Mouse (Mus musculus): ENCODE data around the gene Jpt2. TPM values are rescaled to one million over a fixed set of nuclear protein-coding genes. Genes with fewer than 3 reads are reported as not detected.

The Jpt2 gene
- polyA plus RNA-seq, 1 experiment from 2014 or later = 277 TPM

- Histone ChIP-seq H3K9ac (no peak overlapping the region), H3K9me3 (no peaks in the 10 kb centered on the region), H3K4me1 (no peaks in the 10 kb centered on the region), H3K4me2 (replicated peaks) (no peak overlapping the region), H3K27me3 (no peaks in the 10 kb centered on the region), H3K27ac (no peak overlapping the region), H3K4me3 (no peak overlapping the region), H3K36me3 (peaks cover 99% of the 10 kb centered on the region)
- ATAC-seq (ENCODE audit: insufficient number of reproducible peaks, insufficient read depth, low FRiP score, low TSS enrichment) = no peak
- WGBS = 65% methylated on average over 9 of the region's 9 CpGs
These were observed 57.6 kb downstream of the Jpt2 start for GRCm38 (mm10) chr17:24902671-24903474.

- Histone ChIP-seq H3K4me3 (no peak overlapping the region), H3K9me3 (no peaks in the 10 kb centered on the region), H3K36me3 (peaks cover 99% of the 10 kb centered on the region), H3K4me2 (replicated peaks) (no peak overlapping the region), H3K4me1 (peaks cover 5% of the 10 kb centered on the region), H3K27ac (no peak overlapping the region), H3K9ac (no peak overlapping the region), H3K27me3 (no peaks in the 10 kb centered on the region)
- 92% methylated on average over 5 of the region's 5 CpGs for WGBS
- no peak for ATAC-seq (ENCODE audit: insufficient number of reproducible peaks, insufficient read depth, low FRiP score, low TSS enrichment)
These were observed 58.4 kb downstream of the Jpt2 start for GRCm38 (mm10) chr17:24902124-24902523.

- peaks cover 16% of the 10 kb centered on the region for H3K4me1 ChIP-seq
- H3K4me2 ChIP-seq (replicated peaks) = no peak overlapping the region
- no peaks in the 10 kb centered on the region for H3K27me3 ChIP-seq
- 94% methylated on average over 6 of the region's 6 CpGs for WGBS
- no peak for ATAC-seq (ENCODE audit: insufficient number of reproducible peaks, insufficient read depth, low FRiP score, low TSS enrichment)
- no peak overlapping the region for H3K27ac ChIP-seq
- H3K36me3 ChIP-seq = peaks cover 82% of the 10 kb centered on the region
- no peaks in the 10 kb centered on the region for H3K9me3 ChIP-seq
- H3K4me3 ChIP-seq = no peak overlapping the region
- no peak overlapping the region for H3K9ac ChIP-seq
These were observed 60.5 kb downstream of the Jpt2 start for GRCm38 (mm10) chr17:24900014-24900413.

- H3K36me3 ChIP-seq = peaks cover 73% of the 10 kb centered on the region
- no peak overlapping the region for H3K4me2 ChIP-seq (replicated peaks)
- H3K4me3 ChIP-seq = no peak overlapping the region
- no peaks in the 10 kb centered on the region for H3K27me3 ChIP-seq
- no peaks in the 10 kb centered on the region for H3K9me3 ChIP-seq
- no peak for ATAC-seq (ENCODE audit: insufficient number of reproducible peaks, insufficient read depth, low FRiP score, low TSS enrichment)
- 0 out of 2 replicates have a peak overlapping the region, but pooled peaks have one; percentile 2 for H3K27ac ChIP-seq
- H3K9ac ChIP-seq = no peak overlapping the region
- WGBS = 90% methylated on average over 5 of the region's 5 CpGs
- peaks cover 19% of the 10 kb centered on the region for H3K4me1 ChIP-seq
These were observed 61.3 kb downstream of the Jpt2 start for GRCm38 (mm10) chr17:24899153-24899552.

- Histone ChIP-seq H3K4me1 (peaks cover 25% of the 10 kb centered on the region), H3K36me3 (peaks cover 67% of the 10 kb centered on the region), H3K27ac (no peak overlapping the region), H3K9ac (no peak overlapping the region), H3K9me3 (no peaks in the 10 kb centered on the region), H3K4me3 (no peak overlapping the region), H3K27me3 (no peaks in the 10 kb centered on the region), H3K4me2 (replicated peaks) (no peak overlapping the region)
- ATAC-seq (ENCODE audit: insufficient number of reproducible peaks, insufficient read depth, low FRiP score, low TSS enrichment) = no peak
- WGBS = 77% methylated on average over 4 of the region's 4 CpGs
These were observed 62.2 kb downstream of the Jpt2 start for GRCm38 (mm10) chr17:24898041-24898854.

GRCm38 (mm10) chr17:24897600-24897999 is 62.9 kb downstream of the Jpt2 start:
- H3K27ac ChIP-seq = no peak overlapping the region
- H3K4me2 ChIP-seq (replicated peaks) = peak overlapping the region; percentile 98; the same call in 1 of the 2 replicates
- H3K4me3 ChIP-seq = peak overlapping the region; percentile 86
- H3K27me3 ChIP-seq = no peaks in the 10 kb centered on the region
- peaks cover 25% of the 10 kb centered on the region for H3K4me1 ChIP-seq
- H3K36me3 ChIP-seq = peaks cover 67% of the 10 kb centered on the region
- H3K9me3 ChIP-seq = no peaks in the 10 kb centered on the region
- H3K9ac ChIP-seq = no peak overlapping the region
- ATAC-seq (ENCODE audit: insufficient number of reproducible peaks, insufficient read depth, low FRiP score, low TSS enrichment) = no peak
- WGBS = 79% methylated on average over 4 of the region's 4 CpGs

- Histone ChIP-seq H3K9ac (peak overlapping the region; percentile 92), H3K4me3 (peak overlapping the region; percentile 86), H3K27ac (peak overlapping the region; percentile 73; the same call in 1 of the 2 replicates), H3K4me2 (replicated peaks) (peak overlapping the region; percentile 98), H3K27me3 (no peaks in the 10 kb centered on the region), H3K9me3 (no peaks in the 10 kb centered on the region), H3K36me3 (peaks cover 67% of the 10 kb centered on the region), H3K4me1 (peaks cover 25% of the 10 kb centered on the region)
- WGBS = 42% methylated on average over 11 of the region's 11 CpGs
- no peak for ATAC-seq (ENCODE audit: insufficient number of reproducible peaks, insufficient read depth, low FRiP score, low TSS enrichment)
These were observed 63.6 kb downstream of the Jpt2 start for GRCm38 (mm10) chr17:24896993-24897269.

GRCm38 (mm10) chr17:24896241-24896992 is 64.1 kb downstream of the Jpt2 start, which contains the start of gene Nme3:
Gene Nme3, plus strand, starts transcription at chr17:24896500.
- H3K4me2 ChIP-seq (replicated peaks) = peak within 1 kb of the TSS; percentile 98
- H3K27ac ChIP-seq = peak within 1 kb of the TSS; percentile 89
- WGBS = 2% methylated on average over 50 of the region's 50 CpGs
- H3K9me3 ChIP-seq = no peaks in the 10 kb centered on the region
- H3K27me3 ChIP-seq = no peaks in the 10 kb centered on the region
- H3K4me3 ChIP-seq = peak within 1 kb of the TSS; percentile 86
- peaks cover 66% of the 10 kb centered on the region for H3K36me3 ChIP-seq
- peak within 1 kb of the TSS; percentile 92 for H3K9ac ChIP-seq
- peaks cover 25% of the 10 kb centered on the region for H3K4me1 ChIP-seq
- peak; percentile 62 for ATAC-seq (ENCODE audit: insufficient number of reproducible peaks, insufficient read depth, low FRiP score, low TSS enrichment)

GRCm38 (mm10) chr17:24895571-24896240 is 64.8 kb downstream of the Jpt2 start:
- ATAC-seq (ENCODE audit: insufficient number of reproducible peaks, insufficient read depth, low FRiP score, low TSS enrichment) = no peak
- WGBS = 11% methylated on average over 23 of the region's 23 CpGs
- Histone ChIP-seq H3K27ac (peak overlapping the region; percentile 89), H3K27me3 (no peaks in the 10 kb centered on the region), H3K9me3 (no peaks in the 10 kb centered on the region), H3K9ac (peak overlapping the region; percentile 92), H3K36me3 (peaks cover 66% of the 10 kb centered on the region), H3K4me1 (peaks cover 25% of the 10 kb centered on the region), H3K4me2 (replicated peaks) (peak overlapping the region; percentile 98), H3K4me3 (peak overlapping the region; percentile 86)

- peak within 1 kb of the TSS; percentile 98 for H3K4me2 ChIP-seq (replicated peaks)
- peaks cover 66% of the 10 kb centered on the region for H3K36me3 ChIP-seq
These were observed 65.4 kb downstream of the Jpt2 start, which contains the start of the genes Eme2 and Mrps34 for GRCm38 (mm10) chr17:24894995-24895547. Gene Eme2, minus strand, starts transcription at chr17:24895087. Gene Mrps34, plus strand, starts transcription at chr17:24895116.

More at GRCm38 (mm10) chr17:24894995-24895547, 65.4 kb downstream of the Jpt2 start, which contains the start of the genes Eme2 and Mrps34:
- peak within 1 kb of the TSS; percentile 89 for H3K27ac ChIP-seq
- H3K9me3 ChIP-seq = no peaks in the 10 kb centered on the region
- H3K27me3 ChIP-seq = no peaks in the 10 kb centered on the region
- H3K4me3 ChIP-seq = peak within 1 kb of the TSS; percentile 86
- peaks cover 25% of the 10 kb centered on the region for H3K4me1 ChIP-seq
- no peak for ATAC-seq (ENCODE audit: insufficient number of reproducible peaks, insufficient read depth, low FRiP score, low TSS enrichment)
- under 1% methylated on average over 62 of the region's 62 CpGs for WGBS
- peak within 1 kb of the TSS; percentile 92 for H3K9ac ChIP-seq
